Mouse (Mus musculus): Measurements from ENCODE around the gene Prpf6. TPM values are rescaled to one million over a fixed set of nuclear protein-coding genes. Genes with fewer than 3 reads are reported as not detected.

The Prpf6 gene
- polyA plus RNA-seq, 1 experiment = 44.2 TPM

GRCm38 (mm10) chr2:181657441-181657840 lies 65.8 kb downstream of the Prpf6 start:
- H3K4me3 ChIP-seq (replicated peaks; ENCODE audit: insufficient read depth, low read depth, low read length) = no peak overlapping the region
- DNase-seq = no peak
- no peaks in the 10 kb centered on the region for H3K27me3 ChIP-seq (ENCODE audit: control insufficient read depth, insufficient read depth, low read length)
- WGBS = 41% methylated on average over 2 of the region's 2 CpGs
- H3K4me1 ChIP-seq (ENCODE audit: control insufficient read depth, insufficient read depth, low read length) = peaks cover 8% of the 10 kb centered on the region; the same call in 1 of the 2 replicates
- TF ChIP-seq CTCF (IDR thresholded peaks at IDR 0.05; ENCODE audit: borderline replicate concordance, insufficient read depth, low read depth, low read length) (no peak), POLR2A (IDR thresholded peaks at IDR 0.05; ENCODE audit: borderline replicate concordance, insufficient read depth, low read length) (no peak)
- no peak overlapping the region for H3K27ac ChIP-seq (ENCODE audit: insufficient read depth, low read length)

- Histone ChIP-seq H3K27me3 (ENCODE audit: control insufficient read depth, insufficient read depth, low read length) (no peaks in the 10 kb centered on the region), H3K27ac (ENCODE audit: insufficient read depth, low read length) (no peak overlapping the region), H3K4me1 (ENCODE audit: control insufficient read depth, insufficient read depth, low read length) (peaks cover 8% of the 10 kb centered on the region; the same call in 1 of the 2 replicates), H3K4me3 (replicated peaks; ENCODE audit: insufficient read depth, low read depth, low read length) (no peak overlapping the region)
- 46% methylated on average over 7 of the region's 7 CpGs for WGBS
- no peak for DNase-seq
- TF ChIP-seq POLR2A (IDR thresholded peaks at IDR 0.05; ENCODE audit: borderline replicate concordance, insufficient read depth, low read length) = no peak
- no peak for TF ChIP-seq CTCF (IDR thresholded peaks at IDR 0.05; ENCODE audit: borderline replicate concordance, insufficient read depth, low read depth, low read length)
These were observed 66.9 kb downstream of the Prpf6 start for GRCm38 (mm10) chr2:181658528-181658927.

GRCm38 (mm10) chr2:181658930-181659555 lies 67.4 kb downstream of the Prpf6 start:
- H3K27ac ChIP-seq (ENCODE audit: insufficient read depth, low read length) = no peak overlapping the region
- WGBS = 46% methylated on average over 17 of the region's 17 CpGs
- peaks cover 8% of the 10 kb centered on the region; the same call in 1 of the 2 replicates for H3K4me1 ChIP-seq (ENCODE audit: control insufficient read depth, insufficient read depth, low read length)
- no peak for DNase-seq
- no peak for TF ChIP-seq POLR2A (IDR thresholded peaks at IDR 0.05; ENCODE audit: borderline replicate concordance, insufficient read depth, low read length)
- TF ChIP-seq CTCF (IDR thresholded peaks at IDR 0.05; ENCODE audit: borderline replicate concordance, insufficient read depth, low read depth, low read length) = no peak
- no peak overlapping the region for H3K4me3 ChIP-seq (replicated peaks; ENCODE audit: insufficient read depth, low read depth, low read length)
- H3K27me3 ChIP-seq (ENCODE audit: control insufficient read depth, insufficient read depth, low read length) = no peaks in the 10 kb centered on the region

GRCm38 (mm10) chr2:181659609-181660055 lies 68.0 kb downstream of the Prpf6 start:
- Histone ChIP-seq H3K27ac (ENCODE audit: insufficient read depth, low read length) (no peak overlapping the region), H3K4me1 (ENCODE audit: control insufficient read depth, insufficient read depth, low read length) (peaks cover 8% of the 10 kb centered on the region; the same call in 1 of the 2 replicates), H3K27me3 (ENCODE audit: control insufficient read depth, insufficient read depth, low read length) (no peaks in the 10 kb centered on the region), H3K4me3 (replicated peaks; ENCODE audit: insufficient read depth, low read depth, low read length) (no peak overlapping the region)
- 8% methylated on average over 9 of the region's 9 CpGs for WGBS
- DNase-seq = peak; percentile 68 to 80
- TF ChIP-seq POLR2A (IDR thresholded peaks at IDR 0.05; ENCODE audit: borderline replicate concordance, insufficient read depth, low read length) (no peak), CTCF (IDR thresholded peaks at IDR 0.05; ENCODE audit: borderline replicate concordance, insufficient read depth, low read depth, low read length) (peak; percentile 83)

GRCm38 (mm10) chr2:181662620-181663297 lies 71.1 kb downstream of the Prpf6 start:
- Histone ChIP-seq H3K4me1 (ENCODE audit: control insufficient read depth, insufficient read depth, low read length) (peaks cover 8% of the 10 kb centered on the region; the same call in 1 of the 2 replicates), H3K27me3 (ENCODE audit: control insufficient read depth, insufficient read depth, low read length) (no peaks in the 10 kb centered on the region), H3K4me3 (replicated peaks; ENCODE audit: insufficient read depth, low read depth, low read length) (no peak overlapping the region), H3K27ac (ENCODE audit: insufficient read depth, low read length) (no peak overlapping the region)
- TF ChIP-seq CTCF (IDR thresholded peaks at IDR 0.05; ENCODE audit: borderline replicate concordance, insufficient read depth, low read depth, low read length) (no peak), POLR2A (IDR thresholded peaks at IDR 0.05; ENCODE audit: borderline replicate concordance, insufficient read depth, low read length) (no peak)
- WGBS = 79% methylated on average over 3 of the region's 3 CpGs
- no peak for DNase-seq

- Histone ChIP-seq H3K27me3 (ENCODE audit: control insufficient read depth, insufficient read depth, low read length) (no peaks in the 10 kb centered on the region), H3K4me1 (ENCODE audit: control insufficient read depth, insufficient read depth, low read length) (peaks cover 8% of the 10 kb centered on the region; the same call in 1 of the 2 replicates), H3K4me3 (replicated peaks; ENCODE audit: insufficient read depth, low read depth, low read length) (no peak overlapping the region), H3K27ac (ENCODE audit: insufficient read depth, low read length) (no peak overlapping the region)
- TF ChIP-seq POLR2A (IDR thresholded peaks at IDR 0.05; ENCODE audit: borderline replicate concordance, insufficient read depth, low read length) (no peak), CTCF (IDR thresholded peaks at IDR 0.05; ENCODE audit: borderline replicate concordance, insufficient read depth, low read depth, low read length) (no peak)
- WGBS = 37% methylated on average over 4 of the region's 4 CpGs
- no peak for DNase-seq
These were observed 71.6 kb downstream of the Prpf6 start for GRCm38 (mm10) chr2:181663298-181663630.

GRCm38 (mm10) chr2:181670285-181670912 lies 78.7 kb downstream of the Prpf6 start:
- H3K27ac ChIP-seq (ENCODE audit: insufficient read depth, low read length) = no peak overlapping the region
- WGBS = 4% methylated on average over 55 of the region's 56 CpGs
- peaks cover 2% of the 10 kb centered on the region; the same call in 1 of the 2 replicates for H3K27me3 ChIP-seq (ENCODE audit: control insufficient read depth, insufficient read depth, low read length)
- no peak for TF ChIP-seq POLR2A (IDR thresholded peaks at IDR 0.05; ENCODE audit: borderline replicate concordance, insufficient read depth, low read length)
- TF ChIP-seq CTCF (IDR thresholded peaks at IDR 0.05; ENCODE audit: borderline replicate concordance, insufficient read depth, low read depth, low read length) = no peak
- H3K4me3 ChIP-seq (replicated peaks; ENCODE audit: insufficient read depth, low read depth, low read length) = no peak overlapping the region
- H3K4me1 ChIP-seq (ENCODE audit: control insufficient read depth, insufficient read depth, low read length) = 0 out of 2 replicates have a peak, but pooled peaks cover 3% of the 10 kb centered on the region
- no peak for DNase-seq
